Mouse (Mus musculus): ENCODE results near the gene B230118H07Rik.

- TF ChIP-seq CTCF (IDR thresholded peaks at IDR 0.05; ENCODE audit: insufficient read depth, low read length), result no peak
- no peak for TF ChIP-seq POLR2A (IDR thresholded peaks at IDR 0.05; ENCODE audit: borderline replicate concordance, extremely low read depth, low read depth, low read length)
Observed at GRCm38 (mm10) chr2:101543704-101544417, 105.5 kb downstream of the B230118H07Rik start.

Data from lung, adult 2 months (tissue).